Mouse (Mus musculus): ENCODE results near the gene Shisal1.

Shisal1 gene

DNA sequence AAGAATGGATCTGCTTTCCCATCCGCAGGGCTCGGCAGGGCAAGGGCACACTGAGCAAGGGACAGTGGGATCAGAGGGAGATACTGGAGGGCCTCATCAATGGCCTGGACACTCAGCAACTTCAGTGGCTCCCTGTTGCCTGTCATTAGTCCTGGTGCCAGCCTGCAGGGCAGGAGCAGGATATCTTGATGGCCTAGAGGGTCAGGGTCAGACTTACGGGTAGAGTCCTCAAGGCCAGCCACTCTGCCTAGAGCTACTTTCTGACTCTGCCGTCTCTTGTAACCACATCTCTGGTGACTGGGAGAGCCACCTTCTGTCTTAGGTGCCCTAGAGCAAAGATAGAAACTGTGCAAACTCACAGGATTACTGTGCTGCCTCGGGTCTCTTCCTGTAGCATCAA lies 23.1 kb downstream of the Shisal1 start:
- DNase-seq = no peak

DNA sequence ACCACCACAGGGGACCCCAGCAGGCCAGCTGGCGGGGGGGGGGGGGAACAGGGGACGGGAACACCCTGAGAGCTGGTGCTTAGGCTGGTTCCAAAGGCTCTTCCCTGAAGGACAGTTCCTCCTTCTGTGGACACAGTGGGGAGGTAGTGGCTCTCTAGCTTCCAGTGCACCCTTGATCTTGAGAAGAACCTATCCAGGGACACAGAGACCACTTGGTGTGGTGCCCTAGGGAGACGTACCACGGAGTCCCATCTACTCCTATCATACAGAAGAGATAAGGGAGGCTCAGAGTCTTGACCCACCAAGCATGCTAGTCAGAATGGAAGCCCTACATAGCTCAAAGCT lies 28.7 kb downstream of the Shisal1 start:
- DNase-seq = no peak

DNA sequence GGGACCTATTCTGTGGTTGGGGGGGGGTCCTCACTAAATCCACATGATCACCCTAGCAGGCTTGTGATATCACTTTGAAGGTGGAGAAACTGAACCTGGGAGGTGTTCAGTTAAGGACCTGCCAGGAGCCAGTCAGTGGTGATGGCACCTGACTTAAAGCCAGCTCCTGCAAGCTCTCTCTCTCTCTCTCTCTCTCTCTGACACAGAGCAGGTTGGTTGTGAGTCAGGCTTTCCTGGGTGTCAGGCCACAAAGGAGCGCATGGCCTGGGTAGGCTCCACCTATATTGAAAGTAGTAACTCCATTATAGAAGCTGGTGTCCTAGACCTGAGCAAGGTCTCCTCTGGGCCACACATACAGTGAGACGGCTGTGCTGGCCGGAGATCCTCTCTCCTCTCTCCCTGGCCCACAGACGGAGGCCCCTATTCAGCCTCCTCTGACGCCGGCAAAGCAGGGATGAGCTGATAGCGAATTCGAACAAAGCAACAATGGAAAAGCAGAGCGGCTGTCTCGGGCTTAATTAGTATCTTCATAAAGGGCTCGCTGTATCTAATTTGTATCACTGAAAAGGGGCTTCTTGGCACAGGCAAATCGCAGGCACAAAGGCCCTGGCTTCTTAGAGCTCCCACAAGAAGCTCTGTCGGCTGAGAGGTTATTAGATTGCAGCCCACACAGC lies 29.2 kb downstream of the Shisal1 start:
- no peak for DNase-seq

DNA sequence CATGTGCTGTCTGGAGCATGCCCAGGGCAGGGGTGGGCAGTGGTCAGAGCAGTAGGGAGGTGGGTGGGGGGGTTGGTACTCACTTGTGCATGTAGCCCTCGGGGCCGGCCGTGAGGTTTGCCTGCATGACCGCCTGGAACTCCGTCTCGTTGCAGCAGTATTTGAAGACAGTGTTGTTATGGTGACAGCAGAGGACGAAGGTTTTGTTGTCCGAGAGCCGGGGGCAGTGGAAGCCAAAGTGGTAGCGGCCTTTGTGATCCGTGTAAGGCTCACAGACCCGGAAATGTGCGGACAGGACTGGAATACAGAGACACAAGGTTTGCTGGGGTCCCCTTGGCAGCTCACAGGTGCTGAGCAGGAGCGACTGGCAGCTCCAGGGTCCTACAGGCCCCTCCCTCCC lies 29.9 kb downstream of the Shisal1 start:
- DNase-seq = no peak

DNA sequence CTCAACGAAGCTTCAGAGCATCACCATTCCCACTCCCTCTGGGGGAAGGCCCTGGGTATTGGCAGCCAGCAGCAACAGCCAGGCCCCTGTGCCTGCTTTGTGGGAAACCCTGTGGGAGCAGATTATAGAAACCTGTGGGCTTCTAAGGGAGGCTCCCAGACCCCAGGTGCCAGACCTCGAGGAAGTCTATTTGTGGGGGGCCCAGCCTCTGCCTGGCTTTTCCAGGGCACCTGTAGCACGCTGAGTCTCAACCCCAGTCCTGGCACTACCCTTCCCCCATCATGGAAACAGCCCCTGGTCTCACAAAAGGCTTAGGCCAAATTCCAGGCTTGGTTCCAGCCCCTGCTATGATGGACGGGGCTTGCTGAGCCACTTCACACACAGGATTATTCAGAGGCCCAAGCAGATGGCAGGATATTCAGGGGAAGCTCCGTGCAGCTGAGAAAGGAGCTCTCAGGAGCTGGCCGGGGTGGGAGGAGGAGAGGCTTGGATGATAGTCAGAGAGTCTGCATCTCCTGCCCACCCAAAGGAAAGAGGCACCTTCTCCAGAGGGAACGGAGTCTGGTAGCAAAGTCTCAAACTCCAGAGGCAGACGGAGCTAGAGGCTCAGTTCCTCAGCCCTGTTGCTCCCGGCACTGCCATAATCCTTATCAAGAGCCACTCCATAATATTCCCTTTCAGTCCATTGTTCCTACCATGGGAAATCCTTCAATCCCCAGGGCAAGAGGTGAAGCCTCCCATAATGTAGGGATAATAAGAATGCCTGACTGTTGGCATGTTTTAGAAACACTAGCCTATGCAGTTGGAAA lies 32.7 kb downstream of the Shisal1 start:
- no peak for DNase-seq

DNA sequence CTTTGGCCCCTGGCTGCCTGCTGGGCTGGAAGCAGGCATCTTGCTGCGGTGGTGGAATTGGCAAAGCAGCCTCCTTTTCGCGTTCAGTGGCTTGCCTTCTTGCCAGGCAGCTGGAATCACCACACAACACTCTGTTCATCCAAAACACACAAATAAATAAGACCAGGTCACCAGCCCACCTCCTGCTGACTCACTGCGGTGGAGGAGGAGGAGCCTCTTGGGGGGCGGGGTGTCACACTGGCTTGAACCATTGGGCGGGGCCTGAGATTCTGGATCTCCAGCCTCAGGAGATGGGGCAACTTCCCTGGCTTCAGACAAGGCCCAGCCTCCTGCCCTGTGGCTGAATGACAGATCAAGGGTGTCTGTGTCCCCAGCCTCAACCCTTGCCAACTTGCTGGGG lies 34.5 kb downstream of the Shisal1 start:
- DNase-seq = peak; percentile 54 to 66

DNA sequence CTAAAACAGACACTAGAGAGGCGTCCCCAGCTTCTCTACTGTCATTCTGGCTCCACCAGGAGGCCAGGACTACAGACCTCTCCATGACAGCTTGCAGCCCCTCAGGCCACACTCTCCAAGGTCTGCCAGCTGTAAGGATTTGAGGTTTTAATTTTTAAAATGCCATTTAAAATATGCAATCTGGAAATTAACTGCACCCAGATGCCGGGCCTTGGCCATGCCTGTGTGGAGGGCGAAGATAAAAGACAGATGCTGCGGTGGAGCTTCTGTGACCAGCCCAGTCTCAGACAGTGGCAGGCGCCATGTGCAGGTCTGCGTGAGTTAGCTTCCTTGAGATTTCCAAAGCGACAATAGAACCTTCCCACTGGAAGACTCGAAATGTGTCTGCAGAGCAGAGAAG lies 36.8 kb downstream of the Shisal1 start:
- no peak for DNase-seq

DNA sequence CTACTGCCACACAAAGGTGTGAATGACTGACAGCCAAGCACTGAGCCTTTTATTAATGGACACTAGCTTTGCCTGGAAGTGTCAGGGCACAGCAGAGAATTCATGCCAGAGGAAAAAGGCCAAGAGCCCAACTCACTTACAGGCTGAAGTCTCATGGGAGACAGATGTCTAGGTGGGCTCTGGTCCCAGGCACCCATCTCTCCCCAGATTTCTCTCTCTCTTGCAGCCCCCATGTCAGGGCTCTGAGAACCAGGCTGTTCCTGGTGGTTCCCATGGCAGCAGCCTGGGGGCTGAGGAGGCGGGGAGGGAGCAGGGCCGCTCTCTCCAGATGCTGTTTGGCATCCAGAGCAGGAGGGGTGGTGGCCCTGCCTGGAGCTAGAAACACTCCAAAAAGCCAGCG lies 38.3 kb downstream of the Shisal1 start:
- DNase-seq = no peak

DNA sequence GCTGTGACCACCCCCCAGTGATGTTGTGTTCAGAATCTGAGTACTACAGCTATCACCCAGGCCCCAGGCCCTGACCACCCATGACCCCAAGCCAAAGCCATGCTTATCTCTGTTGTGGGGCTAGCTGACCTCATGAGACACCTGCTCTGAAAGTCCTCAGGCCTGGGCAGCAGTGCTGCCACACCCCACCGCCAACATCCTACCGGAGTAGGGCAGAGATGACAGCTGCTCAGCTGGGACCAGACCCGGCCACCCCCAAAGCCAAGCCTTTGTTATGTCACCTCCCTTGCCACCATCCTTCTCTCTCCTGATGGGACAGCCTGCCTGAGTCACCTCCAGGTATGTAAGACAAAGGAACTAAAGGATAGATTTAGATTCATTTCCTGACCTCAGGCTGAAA lies 41.1 kb downstream of the Shisal1 start:
- no peak for DNase-seq

DNA sequence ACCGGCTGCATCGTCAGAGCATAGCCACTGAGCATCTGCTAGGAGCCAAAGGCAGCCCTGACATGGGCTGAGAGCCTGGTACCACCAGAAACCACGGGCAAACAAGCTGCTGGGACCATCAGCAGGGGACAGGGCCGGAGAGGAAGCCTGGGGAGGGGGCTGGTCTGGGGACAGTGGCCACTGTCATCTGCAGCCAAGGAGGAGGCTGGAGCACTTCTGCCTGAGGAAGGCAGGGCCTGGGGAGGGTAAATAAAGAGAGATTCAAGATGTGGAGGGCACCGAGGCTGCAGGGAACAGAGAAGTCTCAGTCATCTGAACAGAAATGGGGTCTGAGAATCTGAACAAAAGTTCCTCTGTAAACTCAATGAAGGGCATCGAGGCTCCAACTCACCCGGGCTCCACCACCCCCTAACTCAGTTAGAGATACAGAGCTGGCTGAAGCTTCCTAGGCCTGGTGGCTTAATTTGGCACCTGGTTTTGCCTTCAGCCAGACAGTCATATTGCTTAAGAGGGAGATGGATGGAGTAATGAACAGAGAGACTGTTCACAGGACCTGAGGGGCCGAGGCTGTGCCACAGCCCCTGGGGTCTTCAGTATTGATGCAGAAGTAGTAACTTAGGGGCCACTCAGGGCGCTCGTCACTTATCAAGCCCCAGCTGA lies 43.3 kb downstream of the Shisal1 start:
- no peak for DNase-seq

DNA sequence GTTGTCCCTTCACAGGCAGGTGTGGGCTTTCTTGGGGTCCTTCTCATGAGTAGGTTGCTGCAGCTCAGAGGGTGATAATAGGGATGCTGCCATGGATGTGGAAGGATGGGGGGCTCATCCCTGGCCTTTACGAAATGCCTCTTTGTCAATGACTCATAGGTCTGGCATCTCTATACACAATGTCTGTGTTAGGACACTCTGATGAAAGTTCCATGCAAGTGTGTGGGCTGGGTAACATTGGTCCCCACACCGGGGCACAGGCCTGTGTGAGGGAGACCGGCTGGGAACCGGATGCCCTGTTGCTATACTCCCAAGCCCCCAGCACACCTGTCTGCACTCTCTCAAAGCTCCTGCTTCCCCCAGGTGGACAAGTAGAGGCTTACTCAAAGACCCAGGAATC lies 48.3 kb downstream of the Shisal1 start:
- DNase-seq = no peak

DNA sequence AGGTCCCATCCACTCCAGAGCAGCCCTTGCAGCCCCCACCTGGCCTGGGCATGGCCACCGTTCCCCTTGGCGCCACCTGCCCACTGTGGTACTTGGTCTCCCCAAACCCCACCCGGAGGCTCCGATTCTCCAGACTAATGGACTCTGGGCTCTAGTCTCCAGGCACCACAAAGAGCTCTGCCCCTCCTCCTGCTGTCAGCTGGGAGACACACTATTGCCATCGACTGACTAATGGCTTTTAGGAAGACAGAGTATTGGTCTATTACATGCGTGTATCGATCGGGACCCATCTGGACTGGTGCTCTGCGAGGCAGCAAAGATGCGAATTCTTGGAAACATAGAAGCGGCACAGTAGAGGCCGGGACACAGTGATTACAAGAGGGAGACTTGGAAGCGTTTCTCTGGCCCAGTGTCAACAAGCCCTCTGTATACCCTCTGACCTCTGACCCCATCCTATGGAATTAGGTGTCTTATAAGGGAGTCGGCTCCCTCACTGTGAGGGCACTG lies 49.2 kb downstream of the Shisal1 start:
- DNase-seq = no peak

DNA sequence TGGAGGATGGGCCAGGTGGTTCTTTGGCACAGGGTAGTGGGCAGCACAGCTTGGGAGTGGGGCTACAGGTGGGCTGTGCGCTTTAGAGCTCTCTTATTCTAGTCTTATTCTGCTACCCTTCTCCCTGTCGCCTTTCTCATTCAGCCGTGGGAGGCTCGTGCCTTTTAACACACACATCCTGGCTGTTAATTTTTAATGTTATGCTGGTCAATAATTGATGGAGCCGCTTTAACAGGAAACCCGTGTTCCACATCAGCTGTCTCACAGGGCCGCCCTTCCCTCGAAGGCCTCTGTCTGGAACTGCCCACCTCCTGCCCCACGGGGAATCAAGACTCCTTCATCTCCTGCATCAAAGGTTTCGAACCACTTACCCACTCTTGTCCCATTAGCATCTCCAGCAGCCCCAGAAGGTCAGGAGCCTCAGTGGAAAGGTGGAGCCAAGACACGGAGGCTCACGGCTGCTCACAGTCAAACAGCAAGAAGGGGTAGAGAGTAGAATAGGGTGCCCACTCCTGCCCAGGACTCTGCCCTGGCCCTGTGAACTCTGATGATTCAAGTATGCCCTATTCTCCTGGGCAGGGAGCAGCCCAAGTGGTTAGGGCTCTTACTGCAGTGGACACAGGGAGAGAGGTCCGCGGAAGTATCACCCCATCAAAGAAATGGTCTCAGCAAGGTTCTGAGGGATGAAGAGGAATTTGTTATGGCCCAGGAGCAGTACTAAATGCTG lies 51.4 kb downstream of the Shisal1 start:
- peak; percentile 75 to 93 for DNase-seq

DNA sequence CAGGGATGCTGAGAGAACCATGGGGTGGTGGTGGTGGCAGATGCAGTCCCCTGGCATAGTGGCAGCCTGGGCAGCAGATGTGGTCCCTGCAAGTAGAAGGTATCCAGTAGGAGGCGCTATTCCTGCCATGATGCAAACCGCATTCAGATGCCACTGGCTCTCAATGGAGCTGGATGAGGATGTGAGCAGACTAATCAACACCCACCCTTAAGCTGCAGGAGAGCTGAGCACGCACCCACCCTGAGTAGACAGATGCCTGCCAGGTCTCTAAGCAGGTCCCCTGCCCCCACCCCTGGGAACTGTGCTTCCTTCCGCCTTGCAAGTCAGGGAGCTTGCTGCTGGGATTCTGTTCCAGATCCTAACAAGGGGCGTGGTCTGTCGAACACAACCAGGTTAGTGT lies 53.6 kb downstream of the Shisal1 start:
- peak; percentile 21 to 30 for DNase-seq

DNA sequence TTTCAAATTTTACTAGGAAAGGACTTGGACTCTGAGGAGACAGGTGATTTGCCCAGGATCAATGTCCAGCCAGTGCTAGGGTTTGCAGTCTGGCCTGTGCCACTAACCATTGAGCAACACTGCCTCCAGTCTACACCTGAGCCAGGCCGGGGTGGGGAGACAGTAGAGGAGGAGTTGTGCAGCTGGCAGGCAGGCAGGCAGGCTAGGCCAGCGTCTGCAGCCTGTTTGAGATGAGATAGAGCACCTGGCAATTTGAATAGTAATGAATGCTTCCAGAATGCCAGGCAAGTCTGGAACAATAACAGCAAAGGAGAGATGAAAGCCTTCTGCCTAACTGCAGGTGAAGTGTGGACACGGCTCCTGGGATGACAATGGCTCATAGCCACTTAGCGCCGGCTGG lies 54.1 kb downstream of the Shisal1 start:
- peak in 1 of 2 experiments; percentile 18 for DNase-seq

DNA sequence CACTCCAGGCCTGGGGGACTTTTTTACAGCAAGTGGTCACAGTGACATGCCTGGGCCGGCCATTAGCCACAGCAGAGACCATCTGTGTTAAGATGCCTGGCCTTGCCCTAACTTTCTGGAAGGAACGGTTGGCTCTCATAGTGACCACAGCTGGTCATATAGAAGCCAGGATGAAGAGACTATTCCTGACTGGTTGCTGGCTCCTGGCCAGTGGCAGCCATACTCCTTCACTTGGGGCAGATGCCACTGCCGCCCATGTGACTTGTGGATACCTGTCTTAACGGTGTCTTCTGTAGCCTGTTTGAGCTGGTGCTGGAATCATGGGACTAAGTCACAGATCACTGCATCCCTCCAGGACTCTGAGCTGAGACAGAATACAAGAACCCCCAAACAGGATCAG lies 54.8 kb downstream of the Shisal1 start:
- peak in 1 of 2 experiments; percentile 29 for DNase-seq

DNA sequence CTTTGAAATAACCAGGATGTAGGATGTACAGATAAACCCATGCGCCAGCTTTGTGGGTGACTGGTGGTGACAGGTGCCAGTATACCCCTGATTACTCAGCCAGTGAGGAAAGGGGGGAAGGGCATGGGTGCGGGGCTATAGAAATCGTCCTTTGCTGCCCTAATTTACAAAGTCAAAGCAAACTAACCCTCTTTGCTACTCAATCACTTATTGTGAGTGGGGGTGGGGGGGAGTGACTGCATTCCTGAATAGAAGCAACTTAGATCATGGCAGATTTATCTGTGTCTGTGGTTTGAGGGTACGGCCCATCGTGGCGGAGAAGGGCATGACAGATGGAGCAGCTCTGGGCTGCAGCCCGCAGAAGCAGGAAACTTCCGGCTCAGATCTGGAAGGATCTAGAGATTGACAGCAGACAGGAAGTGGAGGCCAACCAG lies 58.2 kb downstream of the Shisal1 start:
- no peak for DNase-seq

DNA sequence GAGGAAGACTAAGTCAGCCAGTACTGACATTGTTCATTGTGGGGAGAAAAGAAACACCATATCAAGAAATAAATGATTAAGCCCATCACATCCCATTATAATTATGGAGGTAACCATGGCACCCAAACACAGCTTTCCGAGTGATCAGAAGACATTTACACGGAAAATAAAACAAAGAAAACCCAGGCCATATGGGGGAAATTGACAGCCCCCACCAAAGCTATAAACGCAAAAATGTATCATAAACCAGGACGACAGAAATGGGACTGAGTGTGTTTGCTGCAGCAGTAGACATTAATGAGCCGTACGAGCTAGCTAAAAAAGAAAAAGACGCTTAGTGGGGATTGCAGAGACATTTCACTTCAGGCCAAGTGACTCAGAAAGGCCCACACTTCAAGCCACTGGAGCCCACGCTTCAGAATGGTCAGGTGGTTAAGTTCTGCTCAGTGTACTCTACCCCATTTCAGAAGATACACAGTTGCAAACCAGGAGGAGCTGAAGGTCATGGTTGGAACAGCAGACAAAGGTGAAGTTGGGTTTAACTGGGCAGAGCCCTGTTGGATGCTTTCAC lies 60.8 kb downstream of the Shisal1 start:
- no peak for DNase-seq

DNA sequence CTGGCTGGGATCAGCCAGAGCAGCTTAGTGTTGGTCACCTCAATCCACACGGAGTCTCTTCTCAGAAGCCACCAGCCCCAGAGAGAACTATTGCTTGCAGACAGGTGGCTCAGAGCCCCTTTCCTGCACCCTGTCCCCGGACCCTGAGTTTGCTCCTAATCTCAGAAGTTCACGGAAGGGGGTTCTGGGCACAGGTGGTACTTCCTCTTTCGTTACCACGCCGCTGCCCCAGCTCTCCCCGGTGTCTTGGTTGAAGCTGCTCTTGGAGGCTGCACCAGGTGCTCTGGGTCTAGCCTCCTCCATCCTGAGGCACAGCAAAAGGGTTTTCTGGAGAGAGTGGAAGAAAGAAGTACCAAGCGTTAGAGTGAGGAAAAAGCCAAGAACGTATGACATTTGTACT lies 62.8 kb downstream of the Shisal1 start:
- DNase-seq = no peak

DNA sequence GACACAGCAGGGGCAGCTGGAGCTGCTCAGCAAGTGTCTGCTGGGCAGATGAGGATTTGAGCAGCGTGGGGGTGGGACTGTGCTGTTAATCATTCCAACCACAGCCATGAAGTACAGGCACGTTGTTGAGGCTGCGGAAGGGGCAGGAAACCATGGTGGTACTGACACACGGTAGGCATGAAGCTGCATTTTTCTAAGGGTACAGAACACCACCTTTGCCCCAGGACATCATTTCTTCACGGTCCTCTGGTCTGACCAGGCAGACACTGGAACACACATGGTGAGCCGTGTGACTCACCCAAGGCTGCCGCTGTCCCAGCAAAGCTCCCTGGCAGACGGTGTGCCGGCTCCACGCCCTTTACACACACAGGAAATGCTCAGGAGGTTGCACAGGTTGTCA lies 66.7 kb downstream of the Shisal1 start:
- DNase-seq = peak; percentile 51 to 70

DNA sequence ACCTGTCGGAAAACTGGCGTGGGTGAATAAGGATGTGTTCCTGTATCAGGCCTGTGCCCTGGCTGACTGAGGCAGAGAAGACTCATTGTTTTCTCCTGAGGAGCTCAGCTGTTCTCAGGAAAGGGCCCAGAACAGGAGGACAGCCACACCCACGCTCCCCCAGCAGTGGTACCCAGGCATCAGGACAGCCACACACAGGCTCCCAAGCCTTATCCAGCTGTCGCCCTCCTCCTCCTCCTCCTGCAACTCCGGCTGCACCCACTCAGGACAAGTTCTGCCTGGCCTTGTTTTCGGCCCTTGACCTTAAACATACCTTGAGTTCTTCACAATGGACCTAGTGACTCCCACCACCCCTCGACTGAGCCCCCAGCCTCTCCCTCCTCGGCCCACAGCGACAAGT lies 68.2 kb downstream of the Shisal1 start:
- DNase-seq = no peak

DNA sequence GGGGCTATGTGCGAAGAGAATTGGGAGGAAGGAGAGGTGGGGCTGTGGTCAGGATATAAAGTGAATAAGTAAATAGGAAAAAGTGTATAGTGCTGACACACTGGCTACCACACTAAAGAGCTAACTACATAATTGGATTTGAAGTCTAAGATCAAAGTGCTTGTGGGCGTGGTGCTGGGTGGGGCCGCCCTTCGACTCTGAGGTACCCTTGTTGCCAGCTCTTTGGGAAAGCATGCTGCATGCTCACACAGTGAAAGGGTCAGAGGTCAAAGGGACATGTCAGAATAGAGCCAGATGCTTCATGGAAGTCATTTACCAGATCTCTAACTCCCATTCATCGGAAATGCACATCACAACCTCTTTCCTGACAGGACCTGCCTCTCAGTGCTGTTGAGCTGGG lies 74.1 kb downstream of the Shisal1 start:
- DNase-seq = no peak

DNA sequence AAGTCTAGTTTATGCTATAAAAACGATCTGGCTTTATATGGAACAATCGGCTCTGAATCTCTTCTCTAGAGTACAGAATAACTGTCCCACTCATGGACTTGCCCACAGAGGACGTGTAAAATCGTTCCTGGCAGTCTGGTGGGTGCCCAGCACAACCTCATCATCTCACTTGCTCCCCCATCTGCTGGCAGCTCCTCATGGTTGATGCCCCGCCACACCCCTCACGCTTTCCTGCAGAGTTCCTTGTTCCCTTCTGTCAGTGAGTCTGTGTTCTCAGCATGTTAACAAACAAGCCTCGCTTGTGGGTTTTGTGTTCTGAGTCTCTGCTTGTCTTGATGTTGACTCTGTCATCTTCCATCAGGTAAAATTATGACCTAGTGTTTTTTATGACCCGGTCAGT lies 79.5 kb downstream of the Shisal1 start:
- no peak for DNase-seq

All from kidney, postnatal 36 days (tissue).